Mouse (Mus musculus) forebrain, embryonic 13.5 days (tissue): Measurements from ENCODE around the gene Prdx2. TPM values are rescaled to one million over a fixed set of nuclear protein-coding genes. Genes with fewer than 3 reads are reported as not detected.

ENCODE experiments used
- ATAC-seq: fragments of 200-750 bp; cut with Nextera tagmentation; 2 replicates; pipeline ENCODE4 v1.8.0; 2017
- H3K27ac ChIP-seq: fragments of 300-500 bp; sonication (generic); 2 replicates; pipeline ENCODE4 v1.5.1; 2015; ENCODE audit warnings: inconsistent platforms, mild to moderate bottlenecking, moderate library complexity
- H3K27me3 ChIP-seq: fragments of 300-500 bp; sonication (generic); 2 replicates; pipeline ENCODE4 v1.6.1; 2015; ENCODE audit warnings: mild to moderate bottlenecking, inconsistent platforms
- H3K36me3 ChIP-seq: fragments of 300-500 bp; sonication (generic); 2 replicates; pipeline ENCODE4 v1.6.1; 2015; ENCODE audit warnings: mild to moderate bottlenecking, inconsistent platforms; ENCODE audit not compliant: poor library complexity, severe bottlenecking
- H3K4me1 ChIP-seq: fragments of 300-500 bp; sonication (generic); 2 replicates; pipeline ENCODE4 v1.6.1; 2015; ENCODE audit warnings: inconsistent platforms
- H3K4me2 ChIP-seq: fragments of 300-500 bp; sonication (generic); 2 replicates; pipeline ENCODE4 v1.6.1; 2015; ENCODE audit warnings: inconsistent platforms, mild to moderate bottlenecking, moderate library complexity
- H3K4me3 ChIP-seq: fragments of 300-500 bp; sonication (generic); 2 replicates; pipeline ENCODE4 v1.5.1; 2015; ENCODE audit warnings: mild to moderate bottlenecking, inconsistent platforms
- H3K9ac ChIP-seq: fragments of 300-500 bp; sonication (generic); 2 replicates; pipeline ENCODE4 v1.6.1; 2015; ENCODE audit warnings: mild to moderate bottlenecking, inconsistent platforms
- H3K9me3 ChIP-seq: fragments of 300-500 bp; sonication (generic); replicated peaks from 2 replicates; pipeline ENCODE4 v1.6.1; 2016; ENCODE audit warnings: inconsistent platforms
- WGBS: fragments of 180-500 bp; shearing (Covaris S2); methylation state at CpG from one replicate; pipeline ENCODE4 v1.1.7; 2015; 5-methylcytosine and 5-hydroxymethylcytosine counted together
- polyA plus RNA-seq: library from polyadenylated mRNA; unstranded; fragments of >200 nt; fragmentation: Nextera tagmentation; extraction: Ambion mirVana; gene quantifications from 2 replicates; pipeline ENCODE4 v1.2.1, GENCODE M21; 2015

Prdx2 gene
- polyA plus RNA-seq, 1 experiment from 2014 or later: 1,662 TPM

- no peaks in the 10 kb centered on the region for H3K9me3 ChIP-seq
- peaks cover 15% of the 10 kb centered on the region for H3K27me3 ChIP-seq
- ATAC-seq: peak; percentile 43; the same call in 1 of the 2 replicates
- H3K36me3 ChIP-seq: peaks cover 46% of the 10 kb centered on the region
- H3K4me2 ChIP-seq: no peak overlapping the region
- H3K4me1 ChIP-seq: no peaks in the 10 kb centered on the region
- H3K9ac ChIP-seq: no peak overlapping the region
- H3K27ac ChIP-seq: no peak overlapping the region
- WGBS: 35% methylated on average over 2 of the region's 2 CpGs
- H3K4me3 ChIP-seq: no peak overlapping the region
Observed at GRCm38 (mm10) chr8:84956768-84957167, 12.6 kb upstream of the Prdx2 start.

- H3K27me3 ChIP-seq: no peaks in the 10 kb centered on the region
- ATAC-seq: no peak
- no peak overlapping the region for H3K4me2 ChIP-seq
- H3K9me3 ChIP-seq: no peaks in the 10 kb centered on the region
- H3K4me3 ChIP-seq: no peak overlapping the region
- WGBS: 93% methylated on average over 7 of the region's 7 CpGs
- no peak overlapping the region for H3K9ac ChIP-seq
- peaks cover 2% of the 10 kb centered on the region for H3K4me1 ChIP-seq
- no peak overlapping the region for H3K27ac ChIP-seq
- H3K36me3 ChIP-seq: peaks cover 65% of the 10 kb centered on the region
Observed at GRCm38 (mm10) chr8:84959811-84960210, 9.6 kb upstream of the Prdx2 start.

- H3K9ac ChIP-seq: no peak overlapping the region
- no peaks in the 10 kb centered on the region for H3K27me3 ChIP-seq
- H3K36me3 ChIP-seq: peaks cover 38% of the 10 kb centered on the region
- peaks cover 18% of the 10 kb centered on the region for H3K4me1 ChIP-seq
- no peak for ATAC-seq
- no peak overlapping the region for H3K27ac ChIP-seq
- WGBS: 90% methylated on average over 4 of the region's 4 CpGs
- H3K4me3 ChIP-seq: no peak overlapping the region
- H3K9me3 ChIP-seq: no peaks in the 10 kb centered on the region
- no peak overlapping the region for H3K4me2 ChIP-seq
Observed at GRCm38 (mm10) chr8:84963952-84964351, 5.4 kb upstream of the Prdx2 start.

- Histone ChIP-seq H3K4me1 (peaks cover 24% of the 10 kb centered on the region), H3K36me3 (peaks cover 27% of the 10 kb centered on the region), H3K9me3 (no peaks in the 10 kb centered on the region), H3K4me3 (peak overlapping the region; percentile 74), H3K4me2 (peak overlapping the region; percentile 96), H3K9ac (peak overlapping the region; percentile 81), H3K27me3 (no peaks in the 10 kb centered on the region), H3K27ac (peak overlapping the region; percentile 78)
- peak; percentile 88 for ATAC-seq
- WGBS: under 1% methylated on average over 41 of the region's 41 CpGs
Observed at GRCm38 (mm10) chr8:84965731-84966291, 3.6 kb upstream of the Prdx2 start.

- H3K4me3 ChIP-seq: no peak overlapping the region
- H3K9me3 ChIP-seq: no peaks in the 10 kb centered on the region
- no peak for ATAC-seq
- no peak overlapping the region for H3K9ac ChIP-seq
- H3K27ac ChIP-seq: no peak overlapping the region
- WGBS: 61% methylated on average over 3 of the region's 3 CpGs
- H3K4me1 ChIP-seq: peaks cover 32% of the 10 kb centered on the region
- peaks cover 30% of the 10 kb centered on the region for H3K36me3 ChIP-seq
- H3K27me3 ChIP-seq: no peaks in the 10 kb centered on the region
- H3K4me2 ChIP-seq: no peak overlapping the region
Observed at GRCm38 (mm10) chr8:84966603-84967002, 2.8 kb upstream of the Prdx2 start.

GRCm38 (mm10) chr8:84967532-84968304 is 1.7 kb upstream of the Prdx2 start:
- H3K4me1 ChIP-seq: peaks cover 37% of the 10 kb centered on the region
- H3K9me3 ChIP-seq: no peaks in the 10 kb centered on the region
- no peak overlapping the region for H3K9ac ChIP-seq
- no peak overlapping the region for H3K27ac ChIP-seq
- no peak overlapping the region for H3K4me3 ChIP-seq
- 88% methylated on average over 13 of the region's 13 CpGs for WGBS
- peaks cover 30% of the 10 kb centered on the region for H3K36me3 ChIP-seq
- peak overlapping the region; percentile 88 for H3K4me2 ChIP-seq
- ATAC-seq: no peak
- H3K27me3 ChIP-seq: no peaks in the 10 kb centered on the region

- H3K9me3 ChIP-seq: no peaks in the 10 kb centered on the region
- peaks cover 35% of the 10 kb centered on the region for H3K36me3 ChIP-seq
- H3K4me2 ChIP-seq: peak overlapping the region; percentile 88
- H3K9ac ChIP-seq: peak overlapping the region; percentile 90
- 20% methylated on average over 2 of the region's 2 CpGs for WGBS
- no peak for ATAC-seq
- H3K27me3 ChIP-seq: no peaks in the 10 kb centered on the region
- peaks cover 37% of the 10 kb centered on the region for H3K4me1 ChIP-seq
- H3K27ac ChIP-seq: peak overlapping the region; percentile 76
- H3K4me3 ChIP-seq: peak overlapping the region; percentile 69
Observed at GRCm38 (mm10) chr8:84968650-84969049, 737 bp upstream of the Prdx2 start.

GRCm38 (mm10) chr8:84970135-84970790 is 876 bp downstream of the Prdx2 start:
- H3K4me2 ChIP-seq: peak overlapping the region; percentile 88
- peak overlapping the region; percentile 76 for H3K27ac ChIP-seq
- H3K27me3 ChIP-seq: no peaks in the 10 kb centered on the region
- no peak for ATAC-seq
- WGBS: 5% methylated on average over 21 of the region's 21 CpGs
- H3K36me3 ChIP-seq: peaks cover 46% of the 10 kb centered on the region
- peak overlapping the region; percentile 90 for H3K9ac ChIP-seq
- no peaks in the 10 kb centered on the region for H3K9me3 ChIP-seq
- H3K4me1 ChIP-seq: peaks cover 42% of the 10 kb centered on the region
- H3K4me3 ChIP-seq: peak overlapping the region; percentile 69

- H3K36me3 ChIP-seq: peaks cover 47% of the 10 kb centered on the region
- WGBS: 65% methylated on average over 5 of the region's 5 CpGs
- peak overlapping the region; percentile 88 for H3K4me2 ChIP-seq
- peak overlapping the region; percentile 69 for H3K4me3 ChIP-seq
- peaks cover 46% of the 10 kb centered on the region for H3K4me1 ChIP-seq
- ATAC-seq: no peak
- H3K27ac ChIP-seq: 0 out of 2 replicates have a peak overlapping the region, but pooled peaks have one; percentile 2
- no peaks in the 10 kb centered on the region for H3K9me3 ChIP-seq
- no peaks in the 10 kb centered on the region for H3K27me3 ChIP-seq
- H3K9ac ChIP-seq: peak overlapping the region; percentile 90
Observed at GRCm38 (mm10) chr8:84970913-84971312, 1.5 kb downstream of the Prdx2 start.

GRCm38 (mm10) chr8:84973079-84973478 is 3.7 kb downstream of the Prdx2 start:
- no peak for ATAC-seq
- Histone ChIP-seq H3K4me1 (peaks cover 66% of the 10 kb centered on the region), H3K9me3 (no peaks in the 10 kb centered on the region), H3K27ac (no peak overlapping the region), H3K9ac (no peak overlapping the region), H3K4me3 (no peak overlapping the region), H3K4me2 (no peak overlapping the region), H3K27me3 (peaks cover 13% of the 10 kb centered on the region), H3K36me3 (peaks cover 47% of the 10 kb centered on the region)
- 94% methylated on average over 1 of the region's 1 CpGs for WGBS

GRCm38 (mm10) chr8:84973803-84974542 is 4.6 kb downstream of the Prdx2 start:
- no peaks in the 10 kb centered on the region for H3K9me3 ChIP-seq
- H3K4me2 ChIP-seq: no peak overlapping the region
- 62% methylated on average over 4 of the region's 4 CpGs for WGBS
- H3K36me3 ChIP-seq: peaks cover 47% of the 10 kb centered on the region
- H3K27ac ChIP-seq: no peak overlapping the region
- peaks cover 22% of the 10 kb centered on the region for H3K27me3 ChIP-seq
- no peak for ATAC-seq
- no peak overlapping the region for H3K4me3 ChIP-seq
- no peak overlapping the region for H3K9ac ChIP-seq
- H3K4me1 ChIP-seq: peaks cover 66% of the 10 kb centered on the region
